Mouse (Mus musculus) G1E-ER4 (cell line): ENCODE measurements around the gene Manea. TPM values are rescaled to one million over a fixed set of nuclear protein-coding genes. Genes with fewer than 3 reads are reported as not detected.

ENCODE experiments used
- GATA1 ChIP-seq: IDR thresholded peaks from one replicate; pipeline ENCODE4 v1.8.0; 2012; ENCODE audit warnings: low read length, inconsistent platforms
- polyA plus RNA-seq: library from polyadenylated mRNA; stranded (reverse); fragments of >175 nt; gene quantifications from 2 replicates; pipeline ENCODE4 v1.2.3, GENCODE M21; 2012

The Manea gene
- polyA plus RNA-seq, result 22.0 and 22.4 TPM in 2 replicates

- no peak for TF ChIP-seq GATA1
These were observed at the start of gene Manea for GRCm38 (mm10) chr4:26346443-26347106. TSS of gene Manea (minus strand) at chr4:26346891.

GRCm38 (mm10) chr4:26354616-26355015 lies 7.9 kb upstream of the Manea start:
- no peak for TF ChIP-seq GATA1

DNA sequence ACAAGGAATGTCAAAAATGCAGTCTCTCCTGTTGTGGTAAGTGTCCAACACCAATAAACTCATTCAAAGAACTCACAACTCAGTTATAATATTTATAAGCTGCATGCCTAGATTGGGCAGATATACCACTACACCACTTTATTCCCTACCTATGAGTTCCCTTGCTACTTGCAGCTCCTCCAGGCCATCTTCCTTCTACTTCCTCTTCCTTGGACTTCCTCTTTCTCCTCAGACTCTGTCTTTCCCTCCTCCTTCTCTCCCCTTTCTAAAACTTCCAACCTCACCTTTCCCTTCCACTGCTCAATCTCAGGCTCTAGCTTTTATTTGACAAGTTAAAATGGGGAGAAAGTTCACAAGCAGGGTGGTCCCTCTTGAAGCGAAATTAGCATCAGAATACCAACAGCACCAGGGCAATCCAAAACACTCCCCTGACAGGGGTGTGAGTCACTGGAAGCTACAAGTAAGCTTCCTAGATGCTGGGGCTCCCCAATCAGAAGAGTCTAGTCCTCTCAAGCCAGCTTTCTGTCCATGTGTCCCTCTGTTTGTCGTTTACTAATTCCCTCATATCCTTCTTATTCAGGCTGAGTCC lies 7.0 kb upstream of the Manea start:
- no peak for TF ChIP-seq GATA1

DNA sequence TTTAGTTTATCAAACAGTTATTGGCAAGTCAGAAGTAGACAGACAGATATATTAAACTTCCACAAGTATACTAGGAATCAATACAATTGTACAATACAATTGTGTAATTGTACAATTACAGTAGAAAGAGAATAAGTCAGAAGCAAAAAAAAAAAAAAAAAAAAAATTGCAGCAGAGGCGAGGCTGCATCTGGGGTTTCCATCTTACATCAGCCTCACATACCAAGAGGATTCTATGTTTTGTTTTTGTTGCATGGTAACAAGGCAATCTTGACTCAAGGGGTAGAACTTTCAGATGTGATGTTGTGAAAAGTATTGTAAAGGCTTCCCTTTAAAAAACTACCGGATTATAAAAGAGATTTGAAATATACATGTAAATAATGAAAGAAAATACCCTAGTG lies 548 bp upstream of the Manea start:
- no peak for TF ChIP-seq GATA1

DNA sequence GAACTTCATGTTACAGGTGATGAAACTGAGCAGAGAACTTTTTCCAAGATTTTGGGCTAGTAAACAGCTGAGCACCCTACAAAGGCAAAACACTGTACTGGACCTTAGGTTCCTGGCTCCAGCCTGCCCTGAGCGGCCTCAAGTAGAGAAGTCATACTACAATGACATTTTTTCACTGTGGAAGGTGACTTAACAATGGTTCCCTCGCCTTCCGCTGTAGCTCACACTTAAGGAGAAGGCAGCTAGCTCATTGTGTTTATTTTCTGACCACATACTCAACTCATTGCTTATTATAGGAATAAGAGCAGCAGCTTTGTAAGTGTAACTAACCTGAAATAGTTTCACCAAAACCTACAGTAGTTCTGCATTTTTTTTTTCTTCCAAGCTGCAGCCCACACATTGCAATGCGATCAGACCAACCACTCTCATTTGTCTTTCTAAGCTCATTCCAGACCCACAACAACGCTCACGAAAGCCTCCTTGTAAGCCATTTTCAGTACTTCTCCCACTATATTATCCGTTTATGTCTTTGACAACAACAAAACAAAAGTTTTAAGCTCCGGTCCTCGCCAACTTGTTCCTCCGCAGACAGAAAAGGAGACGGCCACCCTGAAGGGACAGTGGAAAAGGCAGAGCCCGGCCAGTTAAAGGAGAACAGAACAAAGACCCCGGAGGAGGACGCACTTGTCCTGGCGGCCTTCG lies 799 bp downstream of the Manea start:
- TF ChIP-seq GATA1, result no peak

DNA sequence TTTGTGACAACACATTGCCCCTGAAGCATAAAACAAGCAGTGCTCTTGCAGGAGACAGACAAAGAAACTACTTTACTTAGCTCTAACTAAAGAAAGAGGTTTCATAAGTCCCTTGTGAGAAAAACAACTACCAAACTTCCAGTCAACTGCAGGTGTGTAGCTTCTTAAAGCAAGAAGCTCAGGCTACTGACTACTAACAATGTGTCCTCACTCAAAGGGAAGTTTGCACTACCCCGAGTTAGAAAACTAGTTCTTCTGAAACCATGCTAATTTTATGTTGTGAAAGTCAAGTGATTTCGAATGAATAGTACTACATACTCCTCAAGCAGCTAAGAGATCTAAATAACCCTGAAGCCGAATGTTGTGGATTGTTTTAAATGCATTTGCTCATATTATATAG lies 1.6 kb downstream of the Manea start:
- no peak for TF ChIP-seq GATA1

DNA sequence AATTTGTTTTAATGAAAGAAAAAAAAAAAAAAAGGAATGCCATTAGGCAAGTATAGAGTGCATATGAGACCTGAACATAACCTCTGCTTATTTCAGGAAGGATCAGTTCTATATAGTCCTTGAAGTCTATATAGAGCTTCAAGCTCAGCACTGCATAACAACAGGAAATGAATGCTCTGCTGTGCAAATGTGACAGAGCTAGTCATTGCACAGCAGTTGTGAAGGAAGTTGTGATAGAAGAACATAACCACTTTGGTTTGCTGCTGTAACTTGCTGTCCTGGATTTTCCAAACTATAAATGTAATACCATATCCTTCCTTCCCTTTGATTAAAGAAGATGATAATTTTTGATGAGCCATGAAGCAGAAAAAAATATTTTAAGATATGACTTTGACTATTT lies 4.3 kb downstream of the Manea start:
- no peak for TF ChIP-seq GATA1

GRCm38 (mm10) chr4:26338604-26339003 lies 8.1 kb downstream of the Manea start:
- TF ChIP-seq GATA1, result no peak

DNA sequence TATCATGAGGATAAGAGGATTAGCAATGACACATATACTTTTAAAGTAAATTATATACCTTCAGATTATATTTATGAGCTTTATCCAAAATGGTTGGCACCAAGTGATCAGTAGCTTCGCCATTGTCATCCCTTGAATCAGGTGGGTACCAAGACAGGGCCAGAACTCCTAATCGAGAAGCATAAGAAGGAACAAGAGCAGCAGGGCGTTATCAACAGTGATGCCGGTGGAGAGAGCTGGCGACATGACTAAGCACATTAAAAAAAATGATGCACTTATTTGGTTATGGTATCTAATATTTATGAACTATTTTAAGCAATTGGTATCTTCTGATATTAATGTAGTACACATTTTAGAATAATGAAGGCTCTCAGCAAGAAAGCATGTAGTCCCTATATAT lies 10.1 kb downstream of the Manea start:
- no peak for TF ChIP-seq GATA1

- TF ChIP-seq GATA1, result no peak
These were observed 69.5 kb downstream of the Manea start for GRCm38 (mm10) chr4:26277112-26277716.

GRCm38 (mm10) chr4:26276264-26276663 lies 70.4 kb downstream of the Manea start:
- TF ChIP-seq GATA1, result no peak

DNA sequence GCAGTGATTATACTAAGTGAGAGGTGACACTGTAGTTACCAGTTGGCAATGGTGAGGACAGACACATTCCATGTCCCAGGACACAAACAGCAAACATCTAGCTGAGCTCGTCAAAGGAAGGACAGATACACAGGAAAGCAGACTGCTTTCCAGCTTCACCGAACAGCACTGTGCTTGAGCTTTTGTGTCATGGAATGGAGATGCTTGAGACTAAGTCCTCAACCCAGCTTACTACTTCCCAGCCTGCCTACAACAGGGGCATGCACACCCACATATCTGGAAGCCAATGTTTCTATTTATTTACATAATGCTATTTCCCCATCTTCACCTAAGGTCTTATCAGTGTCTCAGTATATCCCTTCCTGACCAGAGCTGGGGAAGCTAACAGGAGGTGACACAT lies 70.9 kb downstream of the Manea start:
- no peak for TF ChIP-seq GATA1
